Mouse (Mus musculus) embryonic facial prominence, embryonic 11.5 days (tissue): ENCODE measurements around the gene Rc3h2. TPM values are rescaled to one million over a fixed set of nuclear protein-coding genes. Genes with fewer than 3 reads are reported as not detected.

Source experiments
- ATAC-seq: fragments of 200-750 bp; cut with Nextera tagmentation; replicated peaks from 2 replicates; pipeline ENCODE4 v1.8.0; 2017; ENCODE audit warnings: low read depth; ENCODE audit not compliant: insufficient number of reproducible peaks, low FRiP score, low TSS enrichment
- DNase-seq: peaks from one replicate; pipeline ENCODE4 v3.0.0-alpha.2; 2015; ENCODE audit warnings: low spot score
- H3K27ac ChIP-seq: fragments of 300-500 bp; sonication (generic); replicated peaks from 2 replicates; pipeline ENCODE4 v1.5.1; 2014; ENCODE audit warnings: mild to moderate bottlenecking, low read depth, low read length, control low read depth
- H3K27me3 ChIP-seq: fragments of 300-500 bp; sonication (generic); 2 replicates; pipeline ENCODE4 v1.6.1; 2014; ENCODE audit warnings: mild to moderate bottlenecking, low read length, moderate library complexity, mixed read lengths; ENCODE audit not compliant: control insufficient read depth, insufficient read depth
- H3K36me3 ChIP-seq: fragments of 300-500 bp; sonication (generic); replicated peaks from 2 replicates; pipeline ENCODE4 v1.6.1; 2014; ENCODE audit warnings: low read depth, mild to moderate bottlenecking, low read length, moderate library complexity, mixed read lengths; ENCODE audit not compliant: control insufficient read depth, insufficient read depth
- H3K4me1 ChIP-seq: fragments of 300-500 bp; sonication (generic); 2 replicates; pipeline ENCODE4 v1.6.1; 2014; ENCODE audit warnings: low read length, mixed read lengths; ENCODE audit not compliant: control insufficient read depth, insufficient read depth
- H3K4me2 ChIP-seq: fragments of 300-500 bp; sonication (generic); 2 replicates; pipeline ENCODE4 v1.6.1; 2014; ENCODE audit warnings: low read depth, mild to moderate bottlenecking, control low read depth, low read length, moderate library complexity
- H3K4me3 ChIP-seq: fragments of 300-500 bp; sonication (generic); 2 replicates; pipeline ENCODE4 v1.5.1; 2014; ENCODE audit warnings: low read depth, low read length, control low read depth
- H3K9ac ChIP-seq: fragments of 300-500 bp; sonication (generic); replicated peaks from 2 replicates; pipeline ENCODE4 v1.6.1; 2014; ENCODE audit warnings: mild to moderate bottlenecking, control low read depth, low read length
- H3K9me3 ChIP-seq: fragments of 300-500 bp; sonication (generic); replicated peaks from 2 replicates; pipeline ENCODE4 v1.6.1; 2016; ENCODE audit warnings: mild to moderate bottlenecking, low read length, inconsistent platforms, mixed read lengths; ENCODE audit not compliant: control insufficient read depth
- WGBS: fragments of 180-500 bp; shearing (Covaris S2); extraction: QIAGEN DNeasy Blood & Tissue Kit; methylation state at CpG from one replicate; pipeline ENCODE4 v1.1.7; 2014; 5-methylcytosine and 5-hydroxymethylcytosine counted together
- polyA plus RNA-seq: library from polyadenylated mRNA; unstranded; fragments of >200 nt; fragmentation: Nextera tagmentation; extraction: Ambion mirVana; gene quantifications from 2 replicates; pipeline ENCODE4 v1.2.1, GENCODE M21; 2014

The Rc3h2 gene
- polyA plus RNA-seq, 1 experiment from 2014 or later: 14.0 TPM

- Histone ChIP-seq H3K4me3 (no peak overlapping the region), H3K27me3 (no peaks in the 10 kb centered on the region), H3K9me3 (no peaks in the 10 kb centered on the region), H3K4me1 (no peaks in the 10 kb centered on the region), H3K9ac (no peak overlapping the region), H3K36me3 (no peaks in the 10 kb centered on the region), H3K4me2 (no peak overlapping the region), H3K27ac (no peak overlapping the region)
- DNase-seq: no peak
- 100% methylated on average over 2 of the region's 2 CpGs for WGBS
- ATAC-seq: no peak
Measured at GRCm38 (mm10) chr2:37359908-37360307, 62.8 kb downstream of the Rc3h2 start.

DNA sequence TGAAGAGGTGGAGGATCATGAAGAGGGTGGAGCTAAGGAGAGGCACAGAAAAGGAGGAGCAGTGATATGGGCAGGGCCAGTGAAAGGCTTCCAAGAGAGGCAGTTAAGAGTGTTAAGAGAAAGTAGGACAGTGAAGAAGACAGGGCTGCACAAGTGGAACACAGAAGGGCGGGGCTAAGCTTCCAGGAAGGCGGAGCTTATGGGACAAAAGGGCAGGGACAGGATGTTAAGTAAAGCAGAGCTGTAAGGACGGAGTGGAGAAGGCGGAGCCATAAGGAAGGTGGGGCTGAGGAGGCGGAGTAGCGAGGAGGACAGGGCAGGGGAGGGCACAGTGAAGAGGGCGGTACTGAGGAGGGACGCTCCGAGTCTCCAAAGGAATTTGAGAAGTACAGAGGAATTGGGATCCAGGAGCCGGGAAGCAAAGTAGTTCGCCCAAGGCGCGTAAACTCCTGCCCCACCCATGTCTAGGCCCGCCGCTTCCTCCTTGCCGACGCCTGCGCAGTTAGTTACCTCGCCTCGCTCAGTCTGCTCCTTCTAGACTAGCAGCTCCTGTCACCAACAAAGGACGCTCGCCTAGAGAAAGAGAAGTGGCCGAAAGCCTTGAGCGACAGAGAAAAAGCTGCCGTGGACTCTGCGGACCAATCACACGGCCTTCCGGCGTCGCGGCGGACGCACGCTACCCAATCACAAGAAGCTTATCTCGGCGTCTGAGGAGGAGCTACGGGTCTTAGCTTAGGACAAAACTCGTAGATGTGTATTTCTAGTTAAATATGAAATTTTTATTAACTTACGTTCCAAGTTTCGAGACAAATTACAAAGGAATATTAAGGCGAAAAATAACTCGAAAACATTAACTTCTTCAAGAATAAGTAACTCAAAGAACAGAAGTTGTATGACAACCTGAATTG lies 63.8 kb downstream of the Rc3h2 start, which contains the start of gene Pdcl:
Gene Pdcl, minus strand, starts transcription at position 700 of the 908 bp plus-strand sequence.
- H3K9ac ChIP-seq: peak within 1 kb of the TSS; percentile 69
- WGBS: under 1% methylated on average over 37 of the region's 42 CpGs
- H3K9me3 ChIP-seq: no peaks in the 10 kb centered on the region
- H3K27me3 ChIP-seq: no peaks in the 10 kb centered on the region
- H3K4me1 ChIP-seq: no peaks in the 10 kb centered on the region
- peak within 1 kb of the TSS; percentile 65 for H3K4me2 ChIP-seq
- H3K4me3 ChIP-seq: peak within 1 kb of the TSS; percentile 67
- peak within 1 kb of the TSS; percentile 90 for H3K27ac ChIP-seq
- peak; percentile 93 for DNase-seq
- peak; percentile 98 for ATAC-seq
- no peaks in the 10 kb centered on the region for H3K36me3 ChIP-seq

DNA sequence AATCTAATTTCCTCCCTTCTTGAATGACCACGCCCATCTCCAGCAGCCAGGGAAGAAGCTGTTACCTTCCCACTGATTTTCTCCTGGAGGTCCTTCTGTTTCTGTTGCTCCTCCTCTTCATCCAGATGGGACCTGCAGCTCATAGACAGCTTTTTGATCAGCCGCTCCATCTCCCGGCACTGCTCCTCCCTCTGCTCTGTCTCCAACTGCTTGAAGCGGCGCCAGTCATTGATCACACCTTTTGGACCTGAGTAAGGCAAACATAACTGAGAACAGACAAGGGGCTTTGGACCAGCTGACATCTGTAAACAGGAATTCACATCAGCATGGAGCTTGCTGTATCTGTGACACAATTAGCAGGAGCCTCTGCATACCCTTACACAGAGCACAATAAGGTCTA lies 67.1 kb downstream of the Rc3h2 start:
- ATAC-seq (no peak), DNase-seq (no peak)
- peaks cover 6% of the 10 kb centered on the region for H3K36me3 ChIP-seq
- H3K4me1 ChIP-seq: no peaks in the 10 kb centered on the region
- no peak overlapping the region for H3K27ac ChIP-seq
- no peaks in the 10 kb centered on the region for H3K27me3 ChIP-seq
- no peak overlapping the region for H3K9ac ChIP-seq
- 95% methylated on average over 5 of the region's 5 CpGs for WGBS
- H3K4me2 ChIP-seq: no peak overlapping the region
- no peaks in the 10 kb centered on the region for H3K9me3 ChIP-seq
- no peak overlapping the region for H3K4me3 ChIP-seq

DNA sequence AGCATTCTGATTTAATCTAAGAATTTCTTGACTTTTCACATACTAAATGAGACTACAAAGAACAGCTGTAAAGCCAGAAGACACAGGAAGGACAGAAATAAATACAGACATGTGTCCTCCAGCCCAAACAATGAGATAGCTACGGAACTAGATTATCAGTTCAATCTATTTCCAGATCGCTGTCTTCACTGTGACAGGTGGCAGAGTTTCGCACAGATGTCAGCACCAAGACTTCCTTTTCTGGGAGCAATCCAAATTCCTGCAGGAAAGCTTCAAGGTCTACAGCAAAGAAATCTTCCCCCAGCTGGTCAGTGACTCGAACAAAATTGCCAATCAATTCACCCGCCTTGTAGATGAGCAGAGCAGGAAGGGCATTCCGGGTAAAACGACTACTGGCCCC lies 71.0 kb downstream of the Rc3h2 start:
- no peaks in the 10 kb centered on the region for H3K4me1 ChIP-seq
- 92% methylated on average over 7 of the region's 7 CpGs for WGBS
- H3K4me3 ChIP-seq: no peak overlapping the region
- no peak overlapping the region for H3K4me2 ChIP-seq
- peaks cover 6% of the 10 kb centered on the region for H3K36me3 ChIP-seq
- H3K9me3 ChIP-seq: no peaks in the 10 kb centered on the region
- DNase-seq (no peak), ATAC-seq (no peak)
- no peaks in the 10 kb centered on the region for H3K27me3 ChIP-seq
- no peak overlapping the region for H3K27ac ChIP-seq
- no peak overlapping the region for H3K9ac ChIP-seq

DNA sequence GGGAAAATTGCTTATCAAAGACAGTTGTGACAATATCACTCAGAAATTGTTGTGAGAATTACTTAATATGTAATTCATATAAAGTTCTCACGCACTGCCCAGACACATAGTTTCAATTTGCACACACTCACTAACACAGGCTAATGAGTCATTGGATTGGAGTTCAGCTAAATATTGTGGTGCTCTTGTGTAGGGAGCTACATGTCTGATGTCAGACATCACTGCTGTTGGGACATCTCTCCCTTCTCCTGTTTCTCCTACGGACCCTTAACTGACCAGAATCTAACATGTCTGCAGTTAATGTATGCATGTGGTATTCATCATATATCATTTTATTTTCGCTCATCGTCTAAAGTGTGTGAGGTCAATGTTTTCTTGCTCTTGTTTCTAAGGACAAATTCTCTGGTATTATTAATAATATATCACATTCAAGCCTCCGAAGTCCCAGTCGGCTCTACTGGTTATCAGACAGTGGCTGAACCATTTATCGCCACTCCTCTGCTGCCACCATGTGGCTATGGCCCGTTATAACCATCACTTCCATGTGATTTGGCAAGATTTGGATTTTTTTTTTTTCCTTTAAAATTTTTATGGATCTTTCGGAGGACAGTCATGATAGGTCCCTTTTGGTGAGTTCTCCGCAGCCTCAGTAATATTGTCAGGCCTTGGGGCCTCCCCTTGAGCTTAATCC lies 84.1 kb downstream of the Rc3h2 start:
- no peak overlapping the region for H3K27ac ChIP-seq
- no peaks in the 10 kb centered on the region for H3K27me3 ChIP-seq
- 65% methylated on average over 10 of the region's 10 CpGs for WGBS
- no peaks in the 10 kb centered on the region for H3K4me1 ChIP-seq
- H3K9ac ChIP-seq: no peak overlapping the region
- no peak overlapping the region for H3K4me3 ChIP-seq
- DNase-seq (peak; percentile 65), ATAC-seq (no peak)
- H3K4me2 ChIP-seq: no peak overlapping the region
- no peaks in the 10 kb centered on the region for H3K9me3 ChIP-seq
- no peaks in the 10 kb centered on the region for H3K36me3 ChIP-seq

DNA sequence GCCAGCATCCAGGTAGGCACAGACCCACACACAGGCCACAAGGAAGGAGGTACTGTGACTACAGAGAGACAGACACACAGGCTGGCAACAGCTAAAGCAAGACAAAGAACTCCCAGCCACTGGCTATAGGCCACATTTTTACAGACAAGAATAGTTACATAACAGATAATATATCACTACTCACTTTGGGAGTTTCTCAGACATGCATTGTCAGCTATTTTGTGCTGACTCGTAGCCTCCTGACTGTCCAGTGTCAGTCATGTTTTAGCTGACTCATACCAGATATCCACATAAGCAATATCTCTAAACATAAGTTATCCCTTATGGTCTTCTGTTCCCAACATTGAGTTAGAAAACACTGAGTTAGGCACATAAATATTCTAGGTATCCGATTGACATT lies 89.4 kb downstream of the Rc3h2 start:
- Histone ChIP-seq H3K27me3 (no peaks in the 10 kb centered on the region), H3K4me2 (no peak overlapping the region), H3K36me3 (no peaks in the 10 kb centered on the region), H3K4me3 (no peak overlapping the region), H3K9me3 (no peaks in the 10 kb centered on the region), H3K4me1 (no peaks in the 10 kb centered on the region), H3K9ac (no peak overlapping the region), H3K27ac (no peak overlapping the region)
- 88% methylated on average over 2 of the region's 2 CpGs for whole genome bisulfite sequencing
- DNase-seq (no peak), ATAC-seq (no peak)

DNA sequence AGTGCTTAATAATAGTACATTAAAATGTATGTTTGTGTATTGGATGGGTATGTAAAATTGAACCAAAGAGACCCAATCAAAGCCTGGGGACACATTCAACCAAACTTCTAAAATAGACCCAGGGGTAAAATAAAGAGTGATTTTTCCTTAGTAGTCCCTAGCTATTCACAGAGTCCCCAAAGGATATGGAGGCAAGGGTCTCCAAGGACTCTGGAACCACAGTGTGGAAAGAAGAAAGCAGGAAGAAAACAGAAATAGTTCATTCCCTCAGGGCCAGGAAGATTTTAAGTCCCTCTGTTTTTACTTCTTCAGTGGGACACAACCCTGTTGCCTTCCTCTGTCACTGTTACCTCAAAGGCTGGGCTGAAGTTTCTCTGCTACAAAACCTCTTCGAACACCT lies 96.5 kb downstream of the Rc3h2 start, which contains the start of gene Olfr368:
Gene Olfr368, plus strand, starts transcription at position 301 of the 400 bp plus-strand sequence.
- WGBS: 84% methylated on average over 1 of the region's 1 CpGs
- Histone ChIP-seq H3K36me3 (no peaks in the 10 kb centered on the region), H3K9ac (no peak within 1 kb of the TSS), H3K4me3 (no peak within 1 kb of the TSS), H3K9me3 (no peaks in the 10 kb centered on the region), H3K4me2 (no peak within 1 kb of the TSS), H3K4me1 (no peaks in the 10 kb centered on the region), H3K27ac (no peak within 1 kb of the TSS), H3K27me3 (no peaks in the 10 kb centered on the region)
- DNase-seq (no peak), ATAC-seq (no peak)
